Mouse (Mus musculus): Measurements from ENCODE around the gene Mast3. TPM values are rescaled to one million over a fixed set of nuclear protein-coding genes. Genes with fewer than 3 reads are reported as not detected.

Mast3 gene
- polyA plus RNA-seq, 1 experiment from 2014 or later: 10.7 TPM

GRCm38 (mm10) chr8:70763354-70763753, 41.5 kb downstream of the Mast3 start:
- 9% methylated on average over 3 of the region's 3 CpGs for WGBS
- no peak overlapping the region for H3K4me3 ChIP-seq (ENCODE audit: low read depth, low read length)
- no peaks in the 10 kb centered on the region for H3K27me3 ChIP-seq (ENCODE audit: control insufficient read depth, insufficient read depth, low read length)
- H3K9me3 ChIP-seq (ENCODE audit: control insufficient read depth, low read depth, low read length): no peaks in the 10 kb centered on the region
- peaks cover 9% of the 10 kb centered on the region for H3K36me3 ChIP-seq (ENCODE audit: control insufficient read depth, insufficient read depth, low read length)
- no peak for ATAC-seq (ENCODE audit: insufficient number of reproducible peaks, insufficient read depth, low FRiP score, low read depth)
- H3K9ac ChIP-seq (replicated peaks; ENCODE audit: low read depth, low read length): no peak overlapping the region
- H3K4me2 ChIP-seq (replicated peaks; ENCODE audit: low read depth, low read length): no peak overlapping the region
- peak overlapping the region; percentile 56; the same call in 1 of the 2 replicates for H3K27ac ChIP-seq (ENCODE audit: low read length)
- peaks cover 23% of the 10 kb centered on the region; the same call in 1 of the 2 replicates for H3K4me1 ChIP-seq (ENCODE audit: control insufficient read depth, insufficient read depth, low read length)

- H3K4me2 ChIP-seq (replicated peaks; ENCODE audit: low read depth, low read length): no peak overlapping the region
- peaks cover 23% of the 10 kb centered on the region; the same call in 1 of the 2 replicates for H3K4me1 ChIP-seq (ENCODE audit: control insufficient read depth, insufficient read depth, low read length)
- no peak overlapping the region for H3K27ac ChIP-seq (ENCODE audit: low read length)
- ATAC-seq (ENCODE audit: insufficient number of reproducible peaks, insufficient read depth, low FRiP score, low read depth): no peak
- WGBS: 68% methylated on average over 1 of the region's 1 CpGs
- H3K27me3 ChIP-seq (ENCODE audit: control insufficient read depth, insufficient read depth, low read length): no peaks in the 10 kb centered on the region
- H3K4me3 ChIP-seq (ENCODE audit: low read depth, low read length): no peak overlapping the region
- peaks cover 15% of the 10 kb centered on the region for H3K36me3 ChIP-seq (ENCODE audit: control insufficient read depth, insufficient read depth, low read length)
- H3K9ac ChIP-seq (replicated peaks; ENCODE audit: low read depth, low read length): no peak overlapping the region
- no peaks in the 10 kb centered on the region for H3K9me3 ChIP-seq (ENCODE audit: control insufficient read depth, low read depth, low read length)
These were observed 42.7 kb downstream of the Mast3 start for GRCm38 (mm10) chr8:70762118-70762517.

GRCm38 (mm10) chr8:70760775-70761406, 44.0 kb downstream of the Mast3 start, which contains the start of gene Mpv17l2:
TSS of gene Mpv17l2 (minus strand) at chr8:70760946.
- Histone ChIP-seq H3K36me3 (ENCODE audit: control insufficient read depth, insufficient read depth, low read length) (peaks cover 21% of the 10 kb centered on the region), H3K4me3 (ENCODE audit: low read depth, low read length) (peak within 1 kb of the TSS; percentile 60), H3K9ac (replicated peaks; ENCODE audit: low read depth, low read length) (peak within 1 kb of the TSS; percentile 67), H3K9me3 (ENCODE audit: control insufficient read depth, low read depth, low read length) (no peaks in the 10 kb centered on the region), H3K27ac (ENCODE audit: low read length) (peak within 1 kb of the TSS; percentile 52; the same call in 1 of the 2 replicates), H3K4me2 (replicated peaks; ENCODE audit: low read depth, low read length) (peak within 1 kb of the TSS; percentile 95), H3K27me3 (ENCODE audit: control insufficient read depth, insufficient read depth, low read length) (no peaks in the 10 kb centered on the region), H3K4me1 (ENCODE audit: control insufficient read depth, insufficient read depth, low read length) (peaks cover 17% of the 10 kb centered on the region; the same call in 1 of the 2 replicates)
- peak; percentile 94 for ATAC-seq (ENCODE audit: insufficient number of reproducible peaks, insufficient read depth, low FRiP score, low read depth)
- WGBS: 2% methylated on average over 55 of the region's 55 CpGs

- WGBS: under 1% methylated on average over 22 of the region's 22 CpGs
- ATAC-seq (ENCODE audit: insufficient number of reproducible peaks, insufficient read depth, low FRiP score, low read depth): no peak
- no peaks in the 10 kb centered on the region for H3K9me3 ChIP-seq (ENCODE audit: control insufficient read depth, low read depth, low read length)
- H3K27ac ChIP-seq (ENCODE audit: low read length): peak overlapping the region; percentile 52; the same call in 1 of the 2 replicates
- H3K4me1 ChIP-seq (ENCODE audit: control insufficient read depth, insufficient read depth, low read length): peaks cover 23% of the 10 kb centered on the region; the same call in 1 of the 2 replicates
- peak overlapping the region; percentile 67 for H3K9ac ChIP-seq (replicated peaks; ENCODE audit: low read depth, low read length)
- peak overlapping the region; percentile 60 for H3K4me3 ChIP-seq (ENCODE audit: low read depth, low read length)
- H3K27me3 ChIP-seq (ENCODE audit: control insufficient read depth, insufficient read depth, low read length): no peaks in the 10 kb centered on the region
- H3K36me3 ChIP-seq (ENCODE audit: control insufficient read depth, insufficient read depth, low read length): peaks cover 21% of the 10 kb centered on the region
- H3K4me2 ChIP-seq (replicated peaks; ENCODE audit: low read depth, low read length): peak overlapping the region; percentile 95
These were observed 44.5 kb downstream of the Mast3 start for GRCm38 (mm10) chr8:70760350-70760749.

GRCm38 (mm10) chr8:70758616-70759561, 46.0 kb downstream of the Mast3 start:
- Histone ChIP-seq H3K9me3 (ENCODE audit: control insufficient read depth, low read depth, low read length) (no peaks in the 10 kb centered on the region), H3K4me3 (ENCODE audit: low read depth, low read length) (no peak overlapping the region), H3K27me3 (ENCODE audit: control insufficient read depth, insufficient read depth, low read length) (no peaks in the 10 kb centered on the region), H3K4me1 (ENCODE audit: control insufficient read depth, insufficient read depth, low read length) (peaks cover 24% of the 10 kb centered on the region; the same call in 1 of the 2 replicates), H3K27ac (ENCODE audit: low read length) (no peak overlapping the region), H3K9ac (replicated peaks; ENCODE audit: low read depth, low read length) (no peak overlapping the region), H3K36me3 (ENCODE audit: control insufficient read depth, insufficient read depth, low read length) (peaks cover 21% of the 10 kb centered on the region), H3K4me2 (replicated peaks; ENCODE audit: low read depth, low read length) (peak overlapping the region; percentile 95; the same call in 1 of the 2 replicates)
- ATAC-seq (ENCODE audit: insufficient number of reproducible peaks, insufficient read depth, low FRiP score, low read depth): no peak
- 66% methylated on average over 19 of the region's 19 CpGs for WGBS

- peaks cover 21% of the 10 kb centered on the region for H3K36me3 ChIP-seq (ENCODE audit: control insufficient read depth, insufficient read depth, low read length)
- no peak overlapping the region for H3K27ac ChIP-seq (ENCODE audit: low read length)
- 87% methylated on average over 7 of the region's 7 CpGs for WGBS
- no peak for ATAC-seq (ENCODE audit: insufficient number of reproducible peaks, insufficient read depth, low FRiP score, low read depth)
- no peak overlapping the region for H3K4me2 ChIP-seq (replicated peaks; ENCODE audit: low read depth, low read length)
- H3K27me3 ChIP-seq (ENCODE audit: control insufficient read depth, insufficient read depth, low read length): no peaks in the 10 kb centered on the region
- no peak overlapping the region for H3K4me3 ChIP-seq (ENCODE audit: low read depth, low read length)
- peaks cover 26% of the 10 kb centered on the region; the same call in 1 of the 2 replicates for H3K4me1 ChIP-seq (ENCODE audit: control insufficient read depth, insufficient read depth, low read length)
- H3K9me3 ChIP-seq (ENCODE audit: control insufficient read depth, low read depth, low read length): no peaks in the 10 kb centered on the region
- H3K9ac ChIP-seq (replicated peaks; ENCODE audit: low read depth, low read length): no peak overlapping the region
These were observed 46.6 kb downstream of the Mast3 start for GRCm38 (mm10) chr8:70758308-70758615.

GRCm38 (mm10) chr8:70757523-70758307, 47.1 kb downstream of the Mast3 start:
- WGBS: 76% methylated on average over 22 of the region's 22 CpGs
- peaks cover 32% of the 10 kb centered on the region for H3K4me1 ChIP-seq (ENCODE audit: control insufficient read depth, insufficient read depth, low read length)
- no peak overlapping the region for H3K4me2 ChIP-seq (replicated peaks; ENCODE audit: low read depth, low read length)
- H3K27ac ChIP-seq (ENCODE audit: low read length): no peak overlapping the region
- no peaks in the 10 kb centered on the region for H3K27me3 ChIP-seq (ENCODE audit: control insufficient read depth, insufficient read depth, low read length)
- no peak for ATAC-seq (ENCODE audit: insufficient number of reproducible peaks, insufficient read depth, low FRiP score, low read depth)
- H3K9ac ChIP-seq (replicated peaks; ENCODE audit: low read depth, low read length): no peak overlapping the region
- no peaks in the 10 kb centered on the region for H3K9me3 ChIP-seq (ENCODE audit: control insufficient read depth, low read depth, low read length)
- H3K36me3 ChIP-seq (ENCODE audit: control insufficient read depth, insufficient read depth, low read length): peaks cover 21% of the 10 kb centered on the region
- H3K4me3 ChIP-seq (ENCODE audit: low read depth, low read length): no peak overlapping the region
